Mouse (Mus musculus) T-helper 2 cell (primary cell): ENCODE data around the gene Neb.
"Not testable (repeated sequence)": the region's sequence is repeated elsewhere in the genome, so short reads cannot be mapped to it uniquely, and the experiment has no call there.

Source experiments
- in situ Hi-C: fragments of 300-600 bp; cut with MboI, MseI; formaldehyde crosslinking; loops from one replicate; pipeline ENCODE4 v1.15.1; 2025; ENCODE audit warnings: high pct_unique_total_duplicates

Gene Neb

DNA sequence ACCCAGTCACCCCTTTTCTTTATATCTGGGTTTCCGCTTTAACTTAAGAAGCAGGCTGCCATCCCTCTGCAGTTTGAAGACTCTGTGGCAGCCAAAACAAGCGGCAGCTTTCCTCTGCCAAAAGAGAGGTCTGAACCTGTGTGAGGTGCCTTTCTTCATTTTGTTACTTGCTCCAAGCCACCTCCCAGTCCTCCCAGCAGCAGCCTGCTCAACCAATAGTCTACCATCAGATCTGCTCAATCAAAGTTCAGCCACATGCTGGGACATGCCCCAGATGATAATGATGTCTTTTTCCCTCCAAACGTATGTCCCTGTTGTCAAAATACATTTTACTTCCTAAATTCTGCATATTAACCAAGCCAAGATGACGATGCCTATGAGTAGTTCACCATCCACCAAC is 173.3 kb downstream of the Neb start:
- in situ Hi-C loops: no loop called here

DNA sequence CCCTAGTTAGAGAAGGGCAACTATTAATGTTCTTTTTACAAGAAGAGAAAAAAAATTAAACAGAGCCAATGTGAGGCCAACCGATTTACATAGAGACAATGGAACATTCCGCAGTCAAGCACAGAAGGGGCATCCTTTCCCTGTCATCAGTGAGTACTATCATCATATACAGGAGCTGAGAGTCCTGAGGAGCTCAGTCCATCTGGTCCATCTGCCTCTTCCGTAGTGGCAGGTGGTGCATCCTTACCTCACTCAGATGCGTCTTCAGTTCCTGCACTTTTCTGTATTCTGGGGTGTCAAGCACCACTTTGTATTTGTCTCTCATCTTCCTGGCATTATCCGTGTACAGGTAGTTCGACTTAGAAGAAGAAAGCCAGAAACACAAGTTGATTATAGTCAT is 184.6 kb downstream of the Neb start:
- in situ Hi-C loops: no loop called here

DNA sequence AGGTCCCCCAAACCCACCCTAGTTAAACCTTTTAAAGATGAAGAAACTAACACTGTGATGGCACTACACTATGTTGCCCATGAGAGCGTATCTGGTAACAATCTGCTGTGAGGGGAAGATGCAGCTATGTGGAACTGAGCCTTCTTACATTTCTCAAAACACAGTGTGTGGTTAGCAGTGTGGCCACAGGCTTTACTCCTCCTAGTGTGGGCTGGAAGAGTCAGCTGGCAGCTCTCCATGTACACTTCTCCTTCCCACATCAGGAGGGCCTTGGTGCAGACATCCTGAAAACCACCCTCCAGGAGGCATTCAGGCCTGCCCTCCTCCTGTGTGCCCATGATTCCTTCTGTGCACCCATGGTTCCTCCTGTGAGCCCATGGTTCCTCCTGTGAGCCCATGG is 198.6 kb downstream of the Neb start:
- in situ Hi-C loops: no loop called here

DNA sequence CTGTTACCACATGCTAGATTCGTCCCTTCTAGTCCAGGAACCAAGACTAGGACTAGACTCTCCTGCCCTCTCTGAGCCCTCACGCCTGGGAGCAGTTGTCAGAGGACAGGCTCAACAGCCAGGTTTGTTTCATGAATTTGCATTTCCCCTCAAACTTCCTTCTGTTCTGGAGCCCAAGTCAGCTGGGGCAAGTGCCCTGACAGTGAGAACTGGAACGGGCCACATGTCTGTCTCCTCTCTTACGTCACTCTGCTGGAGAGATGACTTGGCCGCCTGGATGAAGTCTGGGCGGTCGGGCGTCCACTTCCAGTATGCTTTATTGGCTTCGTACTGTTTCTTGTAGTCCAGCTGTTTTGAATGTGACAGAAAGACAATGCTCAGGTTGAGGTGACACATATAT is 200.5 kb downstream of the Neb start:
- in situ Hi-C loops: no loop called here

DNA sequence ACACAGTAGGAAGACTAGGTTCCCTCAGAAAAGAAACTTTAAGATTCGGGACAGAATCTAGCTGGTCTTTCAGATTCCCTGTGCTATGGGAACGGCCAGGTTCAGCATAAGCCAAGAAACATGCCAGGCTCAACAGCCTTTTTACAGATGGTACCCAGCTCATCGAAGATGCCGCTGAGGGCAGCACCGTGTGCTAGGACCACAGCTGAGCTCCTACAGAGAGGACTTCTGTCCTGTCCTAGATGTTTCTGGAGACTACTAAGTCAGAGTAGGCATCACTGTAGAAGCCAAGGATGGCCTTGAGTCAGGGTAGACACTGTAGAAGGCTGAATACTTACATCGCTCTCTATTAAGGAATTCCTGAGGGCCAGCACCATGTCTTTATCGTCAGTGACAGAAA is 201.1 kb downstream of the Neb start:
- in situ Hi-C loops: no loop called here

DNA sequence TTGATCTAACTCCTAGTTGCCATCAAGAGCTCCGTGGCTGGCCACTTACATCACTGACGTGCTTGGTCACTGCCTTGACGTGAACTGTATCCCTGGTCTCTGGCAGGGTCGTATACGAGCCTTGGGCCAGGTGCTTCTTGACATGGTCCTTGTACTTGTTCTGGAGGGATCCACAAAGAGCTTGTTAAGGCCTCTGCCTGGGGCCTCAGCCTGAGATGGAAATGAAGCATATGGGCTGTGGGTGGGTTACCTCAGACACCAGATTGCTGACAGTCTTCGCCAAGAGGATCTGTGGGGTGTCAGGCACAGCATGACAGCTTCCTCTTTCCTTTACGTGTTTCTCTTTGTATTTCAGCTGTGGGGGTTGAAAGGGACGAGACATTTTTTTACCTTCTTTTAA is 201.7 kb downstream of the Neb start:
- in situ Hi-C loops: no loop called here

DNA sequence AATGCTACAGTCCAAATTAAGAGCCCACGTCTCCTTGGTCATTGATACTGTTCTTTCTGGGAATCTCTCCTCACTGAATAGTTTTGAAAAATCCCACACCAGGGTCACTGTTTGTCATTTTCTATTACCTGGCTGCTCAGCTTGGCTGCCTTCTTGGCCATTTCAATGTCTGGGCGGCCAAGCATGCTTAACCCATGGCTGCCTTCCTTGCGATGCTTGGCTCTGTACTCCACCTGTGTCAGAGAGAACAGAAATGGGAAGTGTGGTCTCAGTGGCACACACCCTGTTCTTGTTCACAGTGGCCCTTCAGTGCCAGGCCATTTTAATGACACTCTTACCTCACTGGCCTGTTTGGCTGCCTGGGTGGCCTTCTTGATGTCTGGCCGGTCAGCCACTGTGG is 203.3 kb downstream of the Neb start:
- in situ Hi-C loops: no loop called here

DNA sequence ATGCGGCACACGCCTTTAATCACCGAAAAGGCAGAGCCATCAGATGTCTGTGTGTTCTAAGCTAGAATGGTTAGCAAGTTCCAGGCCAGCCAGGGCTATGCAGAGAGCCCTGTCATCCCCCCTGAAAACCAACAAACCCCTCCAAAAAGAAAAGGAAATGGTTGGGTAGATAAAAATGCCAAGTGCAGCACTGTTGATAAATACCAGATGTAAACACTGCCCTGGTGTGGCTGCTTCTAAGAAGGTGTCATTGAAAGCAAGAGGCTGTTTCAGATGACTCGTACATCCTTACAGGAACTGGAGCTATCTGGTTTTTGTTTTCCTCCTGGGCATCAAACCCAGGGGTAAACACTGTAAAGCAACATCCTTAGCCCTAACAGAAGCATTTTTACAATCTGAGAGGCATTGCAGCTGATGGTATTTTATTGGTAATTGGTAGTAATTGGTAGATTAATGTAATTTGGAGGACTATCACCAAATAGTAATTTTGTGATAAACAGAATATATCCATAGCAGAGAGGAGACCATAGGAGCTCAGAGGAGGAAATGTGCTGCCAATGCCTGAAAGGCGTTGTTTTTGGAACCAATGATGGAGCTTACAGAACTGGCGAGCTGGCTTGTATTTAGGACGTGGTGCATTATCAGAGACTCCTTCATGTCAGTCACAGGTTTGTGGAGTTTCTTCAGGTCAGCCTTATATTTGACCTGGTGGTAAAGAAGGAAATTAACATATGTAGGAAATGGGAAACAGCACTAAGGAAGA is 208.8 kb downstream of the Neb start:
- in situ Hi-C loops: no loop called here

DNA sequence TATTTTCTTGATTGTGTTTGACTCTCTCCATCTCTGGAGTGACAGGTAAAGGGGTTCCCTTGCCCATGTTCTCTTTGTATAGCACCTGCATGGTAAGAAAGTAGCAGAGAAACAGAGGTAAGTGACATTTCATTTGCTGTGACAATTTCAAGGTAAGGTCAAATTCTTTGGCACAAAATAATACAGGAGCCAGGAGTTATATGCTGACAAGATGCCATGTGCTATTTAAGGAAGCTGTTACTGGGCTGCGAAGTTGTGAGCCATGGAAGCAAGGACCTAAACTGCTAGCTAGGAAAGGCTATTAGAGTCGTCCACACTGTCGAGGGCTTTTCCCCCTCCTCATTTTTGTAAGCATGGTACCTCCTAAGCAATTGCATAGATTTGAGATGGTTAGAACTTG is 225.2 kb downstream of the Neb start:
- in situ Hi-C loops: no loop called here

DNA sequence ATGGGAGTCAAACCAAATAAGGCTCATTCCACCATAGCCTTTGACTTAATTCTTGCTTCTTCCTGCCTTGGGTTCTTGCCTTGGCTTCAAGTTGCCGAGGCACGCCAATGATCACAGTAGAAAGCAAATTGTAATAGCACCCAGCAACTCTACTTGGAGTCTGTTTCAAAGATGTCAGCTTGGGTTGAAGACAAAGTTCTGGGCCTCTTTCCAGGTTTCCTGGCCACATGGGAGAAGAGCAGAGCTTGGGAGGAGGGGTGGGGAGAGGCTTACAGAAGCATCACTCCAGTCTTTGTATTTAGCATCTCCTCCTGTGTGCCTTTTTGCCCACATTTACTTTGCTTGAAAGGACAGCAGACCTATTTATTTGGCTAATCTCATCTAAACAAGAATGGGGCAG is 244.9 kb downstream of the Neb start:
- in situ Hi-C loops: no loop called here

DNA sequence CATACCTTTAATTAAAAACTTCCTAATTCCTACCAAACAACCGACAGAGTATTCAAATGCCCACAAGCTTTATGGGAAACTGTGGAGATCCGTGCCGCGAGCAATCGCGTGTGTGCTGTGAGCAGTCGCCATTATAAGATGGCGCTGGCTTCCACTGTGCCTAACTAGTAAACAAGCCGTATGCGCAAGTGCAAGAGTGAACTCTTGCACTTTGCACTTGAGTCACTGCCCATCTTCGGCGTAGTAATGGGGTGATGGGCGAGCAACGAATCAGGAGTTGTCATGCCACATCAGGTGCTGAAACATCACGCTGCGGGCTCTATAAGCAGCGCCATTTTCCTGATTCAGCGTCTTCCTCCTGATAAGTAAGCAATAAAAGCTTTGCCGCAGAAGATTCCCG is 246.9 kb downstream of the Neb start:
- in situ Hi-C loops: not testable (repeated sequence)

DNA sequence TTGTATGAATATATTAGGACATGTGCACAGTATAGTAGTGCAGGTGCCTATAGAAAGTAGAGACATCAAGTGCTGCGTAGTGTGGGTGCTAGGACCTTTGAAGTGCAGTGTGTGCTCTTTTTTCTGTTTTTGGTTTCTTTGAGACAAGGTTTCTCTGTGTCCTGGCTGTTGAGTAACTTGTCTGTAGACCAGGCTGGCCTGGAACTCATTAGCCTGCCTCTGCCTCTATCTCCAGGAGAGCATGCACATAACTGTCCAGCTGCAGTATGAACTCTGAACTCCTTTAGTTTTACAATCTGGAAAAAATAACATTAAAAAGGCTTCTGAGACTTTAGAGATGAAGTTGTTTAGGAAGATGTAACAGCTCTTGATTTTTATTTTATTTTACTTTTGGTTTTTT is 264.2 kb downstream of the Neb start:
- in situ Hi-C loops: no loop called here
